Comparison of ENCODE assay signal across 12 mouse cellular contexts in the genomic region with DNA sequence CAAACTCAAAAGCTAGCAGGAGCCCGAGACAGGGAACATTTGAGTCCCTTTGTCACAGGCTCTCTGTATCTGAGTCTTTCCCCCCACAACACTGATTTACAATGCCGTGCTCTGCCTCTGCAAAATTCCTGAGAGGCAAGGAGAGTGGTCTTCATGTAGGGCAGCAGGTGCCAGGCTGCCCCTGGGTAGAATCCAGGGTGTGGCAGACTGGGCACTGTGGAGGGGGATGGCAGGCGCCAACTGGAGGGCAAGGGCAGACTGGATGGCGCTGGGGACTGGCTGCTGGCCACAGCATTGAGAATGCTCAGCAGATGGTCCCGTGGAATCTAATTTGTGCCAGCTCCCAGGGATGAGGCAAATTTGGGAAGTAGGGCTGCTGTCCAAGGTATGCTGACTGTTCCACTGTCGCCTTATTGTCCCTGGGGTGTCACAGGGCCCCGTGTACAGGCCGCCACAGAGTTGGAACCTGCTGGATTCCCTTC. TPM values are rescaled to one million over a fixed set of nuclear protein-coding genes. Genes with fewer than 3 reads are reported as not detected.
DNase-seq lines count a peak whose midpoint lies in the region; ATAC-seq lines count a peak whose summit lies in the region.
"Had no signal": no experiment of that assay in that cellular context is flagged by ENCODE, and none has a peak within 500 bp of the region (broad histone marks: within the 10 kb centered on the region; RNA-seq: fewer than 3 reads in every experiment).

No protein-coding gene starts in this region.

- DNase-seq in hindbrain, embryonic 10.5 days (ENCODE audit: low spot score): no peak
- peak; percentile 92 to 96 for DNase-seq in cerebellum, postnatal 14 days
- peak; percentile 63 to 78 for DNase-seq in layer of hippocampus, adult 18-20 months (ENCODE audit: low spot score in 2 of 2)
- no peak for DNase-seq in embryo, embryonic 11 days
- no peak for DNase-seq in thymus, postnatal 10 days (ENCODE audit: low spot score in 2 of 2)
- DNase-seq in urinary bladder, postnatal 4 days (ENCODE audit: low spot score in 2 of 2): no peak

- ATAC-seq in hindbrain, embryonic 13.5 days (ENCODE audit: low FRiP score): no peak
- ATAC-seq in neural tube, embryonic 15.5 days (ENCODE audit: low FRiP score): no peak

- peaks cover 40% of the 10 kb centered on the region for H3K36me3 ChIP-seq in hindbrain, embryonic 13.5 days
- peaks cover 50% of the 10 kb centered on the region for H3K36me3 ChIP-seq in hindbrain, embryonic 10.5 days
- H3K36me3 ChIP-seq in neural tube, embryonic 15.5 days: peaks cover 5% of the 10 kb centered on the region; the same call in 1 of the 2 replicates

- WGBS in hindbrain, embryonic 13.5 days: 58% methylated on average over 8 of the region's 8 CpGs
- WGBS in hindbrain, embryonic 10.5 days: 85% methylated on average over 8 of the region's 8 CpGs
- WGBS in neural tube, embryonic 15.5 days: 53% methylated on average over 8 of the region's 8 CpGs

- H3K4me2 ChIP-seq in hindbrain, embryonic 13.5 days: no peak overlapping the region
- H3K4me2 ChIP-seq in neural tube, embryonic 15.5 days: no peak overlapping the region

- no peak overlapping the region for H3K4me3 ChIP-seq in hindbrain, embryonic 13.5 days
- H3K4me3 ChIP-seq in hindbrain, embryonic 10.5 days: no peak overlapping the region
- no peak overlapping the region for H3K4me3 ChIP-seq in neural tube, embryonic 15.5 days (replicated peaks)

- H3K27ac ChIP-seq in hindbrain, embryonic 13.5 days: peak overlapping the region; percentile 64
- H3K27ac ChIP-seq in hindbrain, embryonic 10.5 days: no peak overlapping the region
- H3K27ac ChIP-seq in neural tube, embryonic 15.5 days (replicated peaks): 0 out of 2 replicates have a peak overlapping the region, but pooled peaks have one; percentile 33
- H3K27ac ChIP-seq: liver, embryonic 14.5 days had no signal

- peaks cover 47% of the 10 kb centered on the region for H3K4me1 ChIP-seq in hindbrain, embryonic 13.5 days (replicated peaks)
- peaks cover 36% of the 10 kb centered on the region for H3K4me1 ChIP-seq in hindbrain, embryonic 10.5 days (replicated peaks)
- peaks cover 14% of the 10 kb centered on the region for H3K4me1 ChIP-seq in neural tube, embryonic 15.5 days

- H3K9me3 ChIP-seq in hindbrain, embryonic 13.5 days: no peaks in the 10 kb centered on the region
- no peaks in the 10 kb centered on the region for H3K9me3 ChIP-seq in hindbrain, embryonic 10.5 days
- H3K9me3 ChIP-seq in neural tube, embryonic 15.5 days (replicated peaks): no peaks in the 10 kb centered on the region

- H3K27me3 ChIP-seq in hindbrain, embryonic 13.5 days: no peaks in the 10 kb centered on the region
- peaks cover 39% of the 10 kb centered on the region for H3K27me3 ChIP-seq in hindbrain, embryonic 10.5 days (ENCODE audit: insufficient read depth, poor library complexity, severe bottlenecking)
- no peaks in the 10 kb centered on the region for H3K27me3 ChIP-seq in neural tube, embryonic 15.5 days (replicated peaks)

- no peak overlapping the region for H3K9ac ChIP-seq in hindbrain, embryonic 13.5 days
- H3K9ac ChIP-seq in neural tube, embryonic 15.5 days (replicated peaks): no peak overlapping the region
- H3K9ac ChIP-seq: liver, embryonic 14.5 days had no signal

RNA-seq across cellular contexts. Expression of gene Hspb8, which starts 20.8 kb away (rescaled TPM):
- polyA plus RNA-seq in hindbrain, embryonic 13.5 days (2015; fragmentation: Nextera tagmentation; extraction: Ambion mirVana): 5.3 and 6.1 TPM in 2 replicates
- 7.3 and 9.7 TPM in 2 replicates for polyA plus RNA-seq in hindbrain, embryonic 10.5 days (2016; fragmentation: Nextera tagmentation; extraction: Ambion mirVana)
- total RNA-seq in layer of hippocampus, adult 18-20 months (2021): 10 to 100 TPM; 10.8 to 15.4 TPM
- 8.9 and 11.9 TPM in 2 replicates for polyA plus RNA-seq in neural tube, embryonic 15.5 days (2015; fragmentation: Nextera tagmentation; extraction: Ambion mirVana)
- total RNA-seq: common myeloid progenitor, adult 5-6 weeks; MEL; neutrophil, adult 5-6 weeks had no signal

Comparison
In these comparisons a context has a peak if more than half of its experiments do, and no peak if none do; other contexts are left out.
1. DNase-seq: peak in cerebellum, postnatal 14 days (2 of 2) and layer of hippocampus, adult 18-20 months (2 of 2); none in hindbrain, embryonic 10.5 days (single experiment), embryo, embryonic 11 days (single experiment), thymus, postnatal 10 days (0 of 2) and urinary bladder, postnatal 4 days (0 of 2).